Mouse (Mus musculus) embryonic fibroblast, embryonic 13.5 days (primary cell): ENCODE measurements around the gene Ppm1h. TPM values are rescaled to one million over a fixed set of nuclear protein-coding genes. Genes with fewer than 3 reads are reported as not detected.

Experiments used
- H3K27ac ChIP-seq: 2 replicates; pipeline ENCODE4 v1.5.1; 2012; ENCODE audit warnings: low read length, control low read depth, inconsistent platforms; ENCODE audit not compliant: insufficient read depth
- H3K4me1 ChIP-seq: 2 replicates; pipeline ENCODE4 v1.6.1; 2011; ENCODE audit warnings: low read length; ENCODE audit not compliant: control insufficient read depth, insufficient read depth
- H3K4me3 ChIP-seq: 2 replicates; pipeline ENCODE4 v1.5.1; 2011; ENCODE audit warnings: mild to moderate bottlenecking, control low read depth, low read length; ENCODE audit not compliant: insufficient read depth
- CTCF ChIP-seq: IDR thresholded peaks from 2 replicates; pipeline ENCODE4 v1.5.1; 2011; ENCODE audit warnings: mild to moderate bottlenecking, control low read depth, low read length, moderate library complexity, borderline replicate concordance; ENCODE audit not compliant: insufficient read depth
- POLR2A ChIP-seq: IDR thresholded peaks from 2 replicates; pipeline ENCODE4 v1.6.1; 2011; ENCODE audit warnings: low read depth, mild to moderate bottlenecking, control low read depth, low read length, moderate library complexity
- polyA plus RNA-seq: library from polyadenylated mRNA; stranded (reverse); fragments of >200 nt; gene quantifications from 2 replicates; pipeline ENCODE4 v1.2.4, GENCODE M21; 2011; ENCODE audit warnings: low read depth; ENCODE audit not compliant: missing spikeins, insufficient read length

Gene Ppm1h
- polyA plus RNA-seq, 1 experiment, result 4.5 TPM

DNA sequence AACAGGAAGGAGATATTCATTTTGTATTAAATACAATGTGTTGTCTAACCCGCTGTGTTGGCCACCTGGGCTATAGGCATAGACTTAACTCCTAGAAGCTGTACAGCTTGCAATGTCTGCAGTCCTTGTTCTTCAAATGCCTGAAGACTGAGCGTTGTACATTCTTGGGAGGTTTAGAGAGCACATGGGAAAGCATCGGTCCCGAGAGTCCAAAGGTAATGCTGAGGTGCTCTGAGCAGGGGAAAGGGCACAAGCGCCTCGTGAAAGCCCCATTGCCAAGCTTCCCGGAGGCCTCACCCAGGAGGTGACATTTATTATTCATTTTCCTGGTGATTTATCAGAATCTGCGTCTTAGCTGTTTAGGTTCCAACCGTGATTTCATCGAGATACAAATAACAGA is 261.0 kb downstream of the Ppm1h start:
- Histone ChIP-seq H3K27ac (no peak overlapping the region), H3K4me1 (no peaks in the 10 kb centered on the region; the same call in 1 of the 2 replicates), H3K4me3 (no peak overlapping the region)
- TF ChIP-seq POLR2A (no peak), CTCF (no peak)

DNA sequence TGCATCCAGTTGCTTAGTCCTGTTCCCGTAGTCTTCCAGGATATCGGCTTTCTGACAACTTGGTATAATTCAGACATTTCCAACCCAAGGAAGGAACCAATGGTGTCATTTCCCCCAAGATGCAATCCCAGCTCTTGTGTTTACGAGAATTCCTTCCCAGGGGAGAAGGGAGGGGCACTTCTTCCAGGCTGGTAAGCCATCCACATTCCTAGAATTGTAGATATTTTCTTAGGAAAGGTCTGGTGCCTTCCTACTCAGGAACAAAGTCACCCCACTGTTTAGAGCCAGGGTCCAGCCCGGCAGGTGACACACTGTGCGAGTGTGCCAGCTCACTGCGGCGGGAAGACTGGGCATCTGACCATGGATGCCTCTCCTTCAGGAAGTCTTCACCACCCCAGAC is 264.2 kb downstream of the Ppm1h start:
- TF ChIP-seq POLR2A (no peak), CTCF (no peak)
- Histone ChIP-seq H3K27ac (no peak overlapping the region), H3K4me1 (no peaks in the 10 kb centered on the region; the same call in 1 of the 2 replicates), H3K4me3 (no peak overlapping the region)

GRCm38 (mm10) chr10:122943824-122944223 is 265.3 kb downstream of the Ppm1h start:
- TF ChIP-seq CTCF, result no peak
- TF ChIP-seq POLR2A, result no peak
- Histone ChIP-seq H3K27ac (no peak overlapping the region), H3K4me1 (no peaks in the 10 kb centered on the region; the same call in 1 of the 2 replicates), H3K4me3 (no peak overlapping the region)

DNA sequence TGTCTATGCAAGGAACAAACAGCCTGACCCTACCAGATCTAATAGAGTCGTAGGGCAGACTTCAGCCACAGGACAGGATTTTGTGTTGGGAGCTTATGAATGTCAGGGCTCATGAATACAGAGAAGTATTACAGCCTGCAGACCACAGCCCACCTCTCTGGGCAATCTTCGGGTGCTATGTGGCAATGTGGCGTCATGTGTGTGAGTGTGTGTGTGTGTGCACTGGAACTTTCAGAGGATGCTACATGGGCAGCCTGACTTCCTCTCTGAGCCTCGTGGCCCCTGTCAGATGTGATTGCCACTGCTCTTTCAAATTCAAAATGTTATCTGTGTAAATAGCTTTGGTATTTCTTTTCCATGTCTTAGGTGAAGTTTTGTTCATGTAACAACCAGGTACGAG is 266.3 kb downstream of the Ppm1h start:
- Histone ChIP-seq H3K27ac (no peak overlapping the region), H3K4me1 (no peaks in the 10 kb centered on the region; the same call in 1 of the 2 replicates), H3K4me3 (no peak overlapping the region)
- TF ChIP-seq POLR2A (no peak), CTCF (no peak)

- no peak overlapping the region for H3K27ac ChIP-seq
- TF ChIP-seq CTCF (no peak), POLR2A (no peak)
- H3K4me3 ChIP-seq, result no peak overlapping the region
- no peaks in the 10 kb centered on the region for H3K4me1 ChIP-seq
These were observed 272.4 kb downstream of the Ppm1h start for GRCm38 (mm10) chr10:122950966-122951365.

- TF ChIP-seq POLR2A (no peak), CTCF (no peak)
- no peak overlapping the region for H3K27ac ChIP-seq
- no peak overlapping the region for H3K4me3 ChIP-seq
- H3K4me1 ChIP-seq, result no peaks in the 10 kb centered on the region
These were observed 275.0 kb downstream of the Ppm1h start for GRCm38 (mm10) chr10:122953576-122953975.

DNA sequence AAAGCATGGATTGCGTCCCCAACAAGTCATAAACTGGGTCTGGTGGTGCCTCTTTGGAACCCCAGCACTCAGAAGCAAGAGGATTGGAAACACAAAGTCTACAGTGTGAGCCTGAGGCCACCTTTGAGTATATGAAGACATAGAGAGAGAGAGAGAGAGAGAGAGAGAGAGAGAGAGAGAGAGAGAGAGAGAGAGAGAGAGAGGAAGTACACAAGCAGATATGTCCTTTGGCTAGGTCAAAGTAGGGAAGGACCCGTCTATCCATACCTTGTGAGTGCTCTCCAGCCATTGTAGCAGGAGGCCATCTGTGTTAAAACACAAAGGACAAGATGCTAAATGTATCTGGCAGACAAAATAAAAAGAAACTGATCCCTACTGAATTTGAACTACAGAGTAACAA is 279.4 kb downstream of the Ppm1h start:
- TF ChIP-seq POLR2A (no peak), CTCF (no peak)
- H3K4me3 ChIP-seq, result no peak overlapping the region
- no peak overlapping the region for H3K27ac ChIP-seq
- no peaks in the 10 kb centered on the region for H3K4me1 ChIP-seq

DNA sequence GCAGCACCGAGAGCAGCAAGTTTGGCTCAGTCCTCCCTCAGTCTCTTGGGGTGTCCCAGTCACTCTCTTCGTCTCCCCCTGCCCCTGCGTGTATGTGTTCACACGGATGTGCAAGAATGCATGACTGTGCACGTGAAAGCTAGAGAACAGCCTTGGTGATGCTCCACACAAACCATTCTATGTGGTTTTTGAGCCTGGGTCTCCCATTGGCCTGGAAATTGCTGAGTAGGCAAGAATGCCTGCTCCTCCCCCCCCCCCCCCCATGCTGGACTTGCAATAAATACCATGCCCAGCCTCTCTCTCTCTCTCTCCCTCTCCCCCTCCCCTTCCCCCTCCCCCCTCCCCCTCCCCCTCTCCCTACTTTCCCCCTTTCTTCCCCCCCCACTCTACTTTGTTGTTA is 280.1 kb downstream of the Ppm1h start:
- TF ChIP-seq POLR2A (no peak), CTCF (no peak)
- Histone ChIP-seq H3K4me1 (no peaks in the 10 kb centered on the region), H3K4me3 (no peak overlapping the region), H3K27ac (no peak overlapping the region)

- Histone ChIP-seq H3K4me1 (0 out of 2 replicates have a peak, but pooled peaks cover 2% of the 10 kb centered on the region), H3K4me3 (no peak overlapping the region), H3K27ac (no peak overlapping the region)
- TF ChIP-seq POLR2A (no peak), CTCF (no peak)
These were observed 281.7 kb downstream of the Ppm1h start for GRCm38 (mm10) chr10:122960216-122960615.

DNA sequence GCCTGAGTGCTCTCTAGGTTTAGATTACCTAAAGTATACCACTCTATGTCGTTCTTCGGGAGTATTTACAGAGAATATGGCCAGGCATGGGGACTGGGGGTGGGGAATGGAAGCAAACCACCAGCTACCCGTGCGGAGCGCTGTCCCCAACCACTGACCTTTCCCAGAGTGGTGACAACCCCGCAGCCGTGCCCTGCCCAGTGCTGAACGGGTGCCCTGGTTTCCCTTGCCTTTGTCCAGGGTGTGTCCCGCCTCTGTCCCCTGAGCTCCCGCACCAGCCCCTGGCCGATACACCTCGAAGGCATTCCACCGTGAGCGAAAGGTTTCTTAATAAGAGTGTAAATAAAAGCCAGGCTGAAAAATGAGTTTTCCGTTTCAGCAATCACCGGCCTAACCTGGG is 282.2 kb downstream of the Ppm1h start:
- H3K27ac ChIP-seq, result no peak overlapping the region
- H3K4me3 ChIP-seq, result no peak overlapping the region
- TF ChIP-seq CTCF (no peak), POLR2A (no peak)
- 0 out of 2 replicates have a peak, but pooled peaks cover 2% of the 10 kb centered on the region for H3K4me1 ChIP-seq

- Histone ChIP-seq H3K4me1 (0 out of 2 replicates have a peak, but pooled peaks cover 5% of the 10 kb centered on the region), H3K4me3 (no peak overlapping the region), H3K27ac (no peak overlapping the region)
- TF ChIP-seq POLR2A (no peak), CTCF (no peak)
These were observed 282.9 kb downstream of the Ppm1h start for GRCm38 (mm10) chr10:122961494-122961893.
